20 mouse cellular contexts compared by ENCODE assay signal in genomic region chr15:84506026-84506425, GRCm38 (mm10). TPM values are rescaled to one million over a fixed set of nuclear protein-coding genes. Genes with fewer than 3 reads are reported as not detected.
DNase-seq lines count a peak whose midpoint lies in the region; ATAC-seq and TF ChIP-seq lines count a peak whose summit lies in the region.
"Had no signal": no experiment of that assay in that cellular context is flagged by ENCODE, and none has a peak within 500 bp of the region (broad histone marks: within the 10 kb centered on the region; RNA-seq: fewer than 3 reads in every experiment).

No protein-coding gene starts in this region.

- peaks cover 48% of the 10 kb centered on the region for H3K4me1 ChIP-seq in heart, embryonic 10.5 days

- DNase-seq in layer of hippocampus, adult 2 months (ENCODE audit: low spot score in 2 of 2) = peak; percentile 33 to 60
- no peak for DNase-seq in layer of hippocampus, postnatal 10 days (ENCODE audit: low spot score in 2 of 2)
- peak; percentile 29 to 55 for DNase-seq in frontal cortex, postnatal 25 days (ENCODE audit: low spot score in 2 of 2)
- DNase-seq in left cerebral cortex, postnatal 25 days (ENCODE audit: low spot score in 2 of 2) = peak; percentile 45 to 93
- DNase-seq in heart, embryonic 10.5 days (ENCODE audit: low spot score) = no peak
- DNase-seq in adrenal gland, adult 18-20 months (ENCODE audit: low spot score in 2 of 2) = no peak
- DNase-seq: adrenal gland, postnatal 14 days; cerebellum, adult 9-11 months; gastrocnemius, adult 2 months; heart, adult 2 months; kidney, adult 2 months; kidney, postnatal 4 days; liver, postnatal 0 days; lung, postnatal 4 days; retina, postnatal 1 day had no signal

- ATAC-seq in erythroblast, adult 5-6 weeks (replicated peaks; ENCODE audit: low FRiP score, poor library complexity, severe bottlenecking) = no peak
- ATAC-seq: hindbrain, embryonic 16.5 days; liver, postnatal 0 days had no signal

- no peak for TF ChIP-seq CTCF in layer of hippocampus, adult 2 months (conservative IDR thresholded peaks at IDR 0.05)

- no peaks in the 10 kb centered on the region for H3K36me3 ChIP-seq in heart, embryonic 10.5 days
- H3K36me3 ChIP-seq: G1E; midbrain, embryonic 12.5 days; neural tube, embryonic 15.5 days had no signal

- H3K9me3 ChIP-seq in heart, embryonic 10.5 days = no peaks in the 10 kb centered on the region
- H3K9me3 ChIP-seq: midbrain, embryonic 12.5 days; neural tube, embryonic 15.5 days had no signal

- 75% methylated on average over 10 of the region's 10 CpGs for WGBS in heart, embryonic 10.5 days

- H3K4me3 ChIP-seq in layer of hippocampus, adult 2 months = no peak overlapping the region
- H3K4me3 ChIP-seq in heart, embryonic 10.5 days = no peak overlapping the region
- H3K4me3 ChIP-seq: gastrocnemius, adult 2 months; heart, adult 2 months; midbrain, embryonic 12.5 days; neural tube, embryonic 15.5 days had no signal

- intact Hi-C loops in left cerebral cortex, postnatal 25 days (cut with DNase I) = loop anchor here (2.0 kb wide), 1 partner anchor 93 kb away; no protein-coding TSS in a partner anchor

- peaks cover 21% of the 10 kb centered on the region for H3K27me3 ChIP-seq in heart, embryonic 10.5 days (ENCODE audit: insufficient read depth, poor library complexity, severe bottlenecking)
- H3K27me3 ChIP-seq: neural tube, embryonic 15.5 days had no signal

- H3K27ac ChIP-seq in layer of hippocampus, adult 2 months = no peak overlapping the region
- H3K27ac ChIP-seq in heart, embryonic 10.5 days = no peak overlapping the region
- H3K27ac ChIP-seq: gastrocnemius, adult 2 months; heart, adult 2 months; midbrain, embryonic 12.5 days; neural tube, embryonic 15.5 days had no signal

RNA-seq across cellular contexts. Expression of gene Rtl6, which starts 51.6 kb away (rescaled TPM):
- total RNA-seq in layer of hippocampus, adult 2 months (2021) = 10 to 100 TPM; 55.2 to 56.7 TPM
- total RNA-seq in layer of hippocampus, postnatal 10 days (2021) = 10 to 100 TPM; 60.6 to 65.2 TPM
- 10 to 100 TPM; 57.8 to 60.6 TPM for total RNA-seq in left cerebral cortex, postnatal 25 days (2021)
- 13.1 and 14.9 TPM in 2 replicates for polyA plus RNA-seq in heart, embryonic 10.5 days (2016; fragmentation: Nextera tagmentation; extraction: Ambion mirVana)
- 0.58 TPM in 1 of 2 replicates, not detected in the other for total RNA-seq in erythroblast, adult 5-6 weeks (2015; ENCODE audit: low replicate concordance)
- total RNA-seq in erythroblast, adult 5-6 weeks (2017; ENCODE audit: low replicate concordance) = 0.42 and 0.77 TPM in 2 replicates
- total RNA-seq in adrenal gland, adult 18-20 months (2021) = 1 to 10 TPM; 3.5 to 4.3 TPM
- polyA plus RNA-seq: G1E had no signal

RNA-seq across cellular contexts. Expression of gene Shisal1, which starts 59.1 kb away (rescaled TPM):
- 10 to 100 TPM; 61.4 to 63.9 TPM for total RNA-seq in layer of hippocampus, adult 2 months (2021)
- total RNA-seq in layer of hippocampus, postnatal 10 days (2021) = 10 to 100 TPM; 60.9 to 67.4 TPM
- 10 to 100 TPM; 46.6 to 46.9 TPM for total RNA-seq in left cerebral cortex, postnatal 25 days (2021)
- polyA plus RNA-seq in heart, embryonic 10.5 days (2016; fragmentation: Nextera tagmentation; extraction: Ambion mirVana) = 0.30 and 0.40 TPM in 2 replicates
- not detected in 2 replicates for total RNA-seq in erythroblast, adult 5-6 weeks (2015; ENCODE audit: low replicate concordance)
- total RNA-seq in erythroblast, adult 5-6 weeks (2017; ENCODE audit: low replicate concordance) = not detected in 2 replicates
- total RNA-seq in adrenal gland, adult 18-20 months (2021) = 1 to 10 TPM; 1.5 to 1.8 TPM
- polyA plus RNA-seq: G1E had no signal

Comparison
In these comparisons a context has a peak if more than half of its experiments do, and no peak if none do; other contexts are left out.
1. DNase-seq: peak in layer of hippocampus, adult 2 months (2 of 2), frontal cortex, postnatal 25 days (2 of 2) and left cerebral cortex, postnatal 25 days (2 of 2); none in layer of hippocampus, postnatal 10 days (0 of 2), heart, embryonic 10.5 days (single experiment) and adrenal gland, adult 18-20 months (0 of 2).
2. RNA of gene Rtl6, which starts 51.6 kb away (total RNA-seq): 60.6 to 65.2 TPM in layer of hippocampus, postnatal 10 days, 57.8 to 60.6 TPM in left cerebral cortex, postnatal 25 days and 55.2 to 56.7 TPM in layer of hippocampus, adult 2 months; 3.5 to 4.3 TPM in adrenal gland, adult 18-20 months and 0.42 to 0.77 TPM in erythroblast, adult 5-6 weeks; every median in the first group is over 10 times any median in the second.
3. RNA of gene Shisal1, which starts 59.1 kb away (total RNA-seq): 60.9 to 67.4 TPM in layer of hippocampus, postnatal 10 days, 61.4 to 63.9 TPM in layer of hippocampus, adult 2 months and 46.6 to 46.9 TPM in left cerebral cortex, postnatal 25 days; 1.5 to 1.8 TPM in adrenal gland, adult 18-20 months and not detected in erythroblast, adult 5-6 weeks; every median in the first group is over 10 times any median in the second.